Mouse (Mus musculus): Measurements from ENCODE around the gene Fam183b. TPM values are rescaled to one million over a fixed set of nuclear protein-coding genes. Genes with fewer than 3 reads are reported as not detected.
"Not testable (repeated sequence)": the region's sequence is repeated elsewhere in the genome, so short reads cannot be mapped to it uniquely, and the experiment has no call there.

Fam183b gene
- not detected for total RNA-seq (2021)

- no peak for DNase-seq (ENCODE audit: low spot score)
- intact Hi-C loops (cut with DNase I): no loop called here
Observed at GRCm38 (mm10) chr11:58801558-58802228, at the start of gene Fam183b. TSS of gene Fam183b (minus strand) at chr11:58801960.

- intact Hi-C loops (cut with DNase I): no loop called here
Observed at GRCm38 (mm10) chr11:58849731-58850130, 48.0 kb upstream of the Fam183b start.

GRCm38 (mm10) chr11:58847636-58848035 lies 45.9 kb upstream of the Fam183b start:
- intact Hi-C loops (cut with DNase I): no loop called here
- no peak for DNase-seq (ENCODE audit: low spot score)

More at GRCm38 (mm10) chr11:58849731-58850130, 48.0 kb upstream of the Fam183b start:
- DNase-seq (ENCODE audit: low spot score): no peak

- intact Hi-C loops (cut with DNase I): no loop called here
- peak; percentile 78 for DNase-seq (ENCODE audit: low spot score)
Observed at GRCm38 (mm10) chr11:58846919-58847461, 45.2 kb upstream of the Fam183b start, which contains the start of gene Gm12258. TSS of gene Gm12258 (plus strand) at chr11:58847158.

GRCm38 (mm10) chr11:58838951-58839350 lies 37.2 kb upstream of the Fam183b start, which contains the start of gene Olfr311:
TSS of gene Olfr311 (plus strand) at chr11:58839251.
- DNase-seq (ENCODE audit: low spot score); intact Hi-C loops (cut with DNase I): not testable (repeated sequence)

GRCm38 (mm10) chr11:58832541-58832940 lies 30.8 kb upstream of the Fam183b start:
- DNase-seq (ENCODE audit: low spot score); intact Hi-C loops (cut with DNase I): not testable (repeated sequence)

- DNase-seq (ENCODE audit: low spot score): no peak
- intact Hi-C loops (cut with DNase I): no loop called here
Observed at GRCm38 (mm10) chr11:58829764-58830163, 28.0 kb upstream of the Fam183b start.

- DNase-seq (ENCODE audit: low spot score); intact Hi-C loops (cut with DNase I): not testable (repeated sequence)
Observed at GRCm38 (mm10) chr11:58828937-58829336, 27.2 kb upstream of the Fam183b start, which contains the start of gene Olfr312. TSS of gene Olfr312 (plus strand) at chr11:58829237.

GRCm38 (mm10) chr11:58815676-58816075 lies 13.9 kb upstream of the Fam183b start:
- DNase-seq (ENCODE audit: low spot score): no peak
- intact Hi-C loops (cut with DNase I): no loop called here

GRCm38 (mm10) chr11:58814700-58815099 lies 12.9 kb upstream of the Fam183b start, which contains the start of gene Olfr313:
TSS of gene Olfr313 (plus strand) at chr11:58815000.
- DNase-seq (ENCODE audit: low spot score); intact Hi-C loops (cut with DNase I): not testable (repeated sequence)

GRCm38 (mm10) chr11:58812001-58812400 lies 10.2 kb upstream of the Fam183b start:
- DNase-seq (ENCODE audit: low spot score): no peak
- intact Hi-C loops (cut with DNase I): no loop called here

GRCm38 (mm10) chr11:58804393-58804792 lies 2.6 kb upstream of the Fam183b start:
- intact Hi-C loops (cut with DNase I): no loop called here
- DNase-seq (ENCODE audit: low spot score): no peak

GRCm38 (mm10) chr11:58803871-58804270 lies 2.1 kb upstream of the Fam183b start:
- intact Hi-C loops (cut with DNase I): no loop called here
- no peak for DNase-seq (ENCODE audit: low spot score)

- intact Hi-C loops (cut with DNase I): no loop called here
- no peak for DNase-seq (ENCODE audit: low spot score)
Observed at GRCm38 (mm10) chr11:58799747-58800146, 2.0 kb downstream of the Fam183b start.

- intact Hi-C loops (cut with DNase I): no loop called here
- DNase-seq (ENCODE audit: low spot score): no peak
Observed at GRCm38 (mm10) chr11:58796850-58797249, 4.9 kb downstream of the Fam183b start.

GRCm38 (mm10) chr11:58795856-58796255 lies 5.9 kb downstream of the Fam183b start:
- intact Hi-C loops (cut with DNase I): no loop called here
- DNase-seq (ENCODE audit: low spot score): no peak

GRCm38 (mm10) chr11:58790646-58791045 lies 11.1 kb downstream of the Fam183b start:
- intact Hi-C loops (cut with DNase I): no loop called here
- no peak for DNase-seq (ENCODE audit: low spot score)

GRCm38 (mm10) chr11:58790053-58790452 lies 11.7 kb downstream of the Fam183b start:
- DNase-seq (ENCODE audit: low spot score): no peak
- intact Hi-C loops (cut with DNase I): no loop called here

GRCm38 (mm10) chr11:58789532-58789931 lies 12.2 kb downstream of the Fam183b start:
- DNase-seq (ENCODE audit: low spot score): no peak
- intact Hi-C loops (cut with DNase I): no loop called here

GRCm38 (mm10) chr11:58788346-58788745 lies 13.4 kb downstream of the Fam183b start:
- no peak for DNase-seq (ENCODE audit: low spot score)
- intact Hi-C loops (cut with DNase I): no loop called here

GRCm38 (mm10) chr11:58787651-58788050 lies 14.1 kb downstream of the Fam183b start:
- intact Hi-C loops (cut with DNase I): no loop called here
- DNase-seq (ENCODE audit: low spot score): no peak
